Mouse (Mus musculus) liver, embryonic 14.5 days (tissue): ENCODE results near the gene Gorasp2. TPM values are rescaled to one million over a fixed set of nuclear protein-coding genes. Genes with fewer than 3 reads are reported as not detected.
A peak's percentile ranks its signal among the peaks of the same experiment; 100 is the strongest.

ENCODE experiments used
- ATAC-seq: fragments of 200-750 bp; cut with Nextera tagmentation; 2 replicates; pipeline ENCODE4 v1.8.0; 2017; ENCODE audit warnings: moderate number of reproducible peaks, mild to moderate bottlenecking, moderate library complexity; ENCODE audit not compliant: insufficient read depth
- DNase-seq, 3 experiments: peaks; one replicate each; pipeline ENCODE4 v3.0.0-alpha.2; 2012 to 2013; ENCODE audit warnings: low read depth in 3 of 3, low spot score in 3 of 3
- H3K27ac ChIP-seq: fragments of 300-500 bp; sonication (generic); 2 replicates; pipeline ENCODE4 v1.5.1; 2014; ENCODE audit warnings: moderate library complexity, mild to moderate bottlenecking, control low read depth, inconsistent platforms
- H3K27me3 ChIP-seq: fragments of 300-500 bp; sonication (generic); 2 replicates; pipeline ENCODE4 v1.6.1; 2014; ENCODE audit warnings: mild to moderate bottlenecking, low read length, moderate library complexity; ENCODE audit not compliant: control insufficient read depth, insufficient read depth
- H3K36me3 ChIP-seq: fragments of 300-500 bp; sonication (generic); replicated peaks from 2 replicates; pipeline ENCODE4 v1.6.1; 2014; ENCODE audit warnings: low read depth; ENCODE audit not compliant: control insufficient read depth, insufficient read depth
- H3K4me1 ChIP-seq, 2 experiments: fragments of 200-500 bp in 1 of 2; fragments of 300-500 bp in 1 of 2; sonication (generic) in 1 of 2; replicated peaks; 2 replicates each; pipeline ENCODE4 v1.6.1; 2012 to 2014; ENCODE audit warnings: antibody characterized with exemption in 1 of 2, inconsistent platforms in 1 of 2, low read length in 1 of 2; ENCODE audit not compliant: control insufficient read depth in 2 of 2, insufficient read depth in 2 of 2
- H3K4me2 ChIP-seq: fragments of 300-500 bp; sonication (generic); 2 replicates; pipeline ENCODE4 v1.6.1; 2014; ENCODE audit warnings: low read depth, mild to moderate bottlenecking, control low read depth, moderate library complexity
- H3K4me3 ChIP-seq, 2 experiments: fragments of 200-500 bp in 1 of 2; fragments of 300-500 bp in 1 of 2; sonication (generic) in 1 of 2; 2 replicates each; pipeline ENCODE4 v1.5.1; 2012 to 2014; ENCODE audit warnings: low read depth in 2 of 2, low read length in 2 of 2, mild to moderate bottlenecking in 2 of 2, control low read depth in 1 of 2, inconsistent platforms in 1 of 2, moderate library complexity in 1 of 2; ENCODE audit not compliant: insufficient read depth in 1 of 2
- H3K9ac ChIP-seq: fragments of 300-500 bp; sonication (generic); replicated peaks from 2 replicates; pipeline ENCODE4 v1.6.1; 2014; ENCODE audit warnings: mild to moderate bottlenecking, control low read depth, moderate library complexity
- H3K9me3 ChIP-seq: fragments of 300-500 bp; sonication (generic); 2 replicates; pipeline ENCODE4 v1.6.1; 2016; ENCODE audit warnings: low read length, mixed read lengths; ENCODE audit not compliant: control insufficient read depth
- CTCF ChIP-seq: IDR thresholded peaks from 2 replicates; pipeline ENCODE4 v1.5.1; 2016; ENCODE audit warnings: antibody characterized with exemption, low read depth, control low read depth
- EP300 ChIP-seq: IDR thresholded peaks from 2 replicates; pipeline ENCODE4 v1.6.1; 2016; ENCODE audit warnings: antibody characterized with exemption, low read depth
- WGBS: fragments of 180-500 bp; shearing (Covaris S2); extraction: QIAGEN DNeasy Blood & Tissue Kit; methylation state at CpG from one replicate; pipeline ENCODE4 v1.1.7; 2014; ENCODE audit not compliant: insufficient replicate concordance; 5-methylcytosine and 5-hydroxymethylcytosine counted together
- polyA plus RNA-seq, 2 experiments: library from polyadenylated mRNA; depleted of rRNA in 1 of 2; stranded (reverse) in 1 of 2; unstranded in 1 of 2; fragments of >200 nt; fragmentation: Nextera tagmentation in 1 of 2; extraction: Ambion mirVana in 1 of 2; gene quantifications; 2 replicates each; pipeline versions ENCODE4 v1.2.1 to v1.2.3; 2012 to 2014

Gorasp2 gene
- polyA plus RNA-seq, 2 experiments = 24.5 to 50.5 TPM

DNA sequence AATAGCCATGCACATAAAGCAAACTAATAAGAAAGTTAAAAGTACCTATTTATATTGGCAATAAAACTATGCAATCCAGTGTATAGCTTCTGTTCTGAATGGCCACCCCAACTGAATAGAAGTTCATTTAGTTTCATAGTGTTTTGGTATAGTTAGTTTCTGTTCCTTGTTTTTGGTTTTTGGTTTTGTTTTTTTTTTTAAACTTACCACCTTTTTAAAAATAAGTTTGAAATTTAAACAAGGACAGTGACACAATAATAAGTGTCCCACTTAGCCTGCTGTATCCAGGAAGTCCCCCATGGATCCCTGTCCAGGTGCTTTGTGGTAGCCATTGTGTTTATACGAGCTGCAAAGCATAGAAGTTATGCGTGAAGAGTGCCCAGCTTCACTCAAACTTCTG lies 7.9 kb downstream of the Gorasp2 start:
- no peak for TF ChIP-seq EP300
- 75% methylated on average over 2 of the region's 2 CpGs for WGBS
- ATAC-seq (no peak), DNase-seq (no peak)
- no peaks in the 10 kb centered on the region for H3K36me3 ChIP-seq
- H3K4me1 ChIP-seq = peaks cover 2 to 3% of the 10 kb centered on the region in 2 experiments; a peak in 3 of 4 replicates
- H3K27ac ChIP-seq = no peak overlapping the region
- H3K27me3 ChIP-seq = no peaks in the 10 kb centered on the region
- no peak overlapping the region for H3K4me3 ChIP-seq
- H3K9me3 ChIP-seq = no peaks in the 10 kb centered on the region
- H3K4me2 ChIP-seq = no peak overlapping the region
- no peak overlapping the region for H3K9ac ChIP-seq

DNA sequence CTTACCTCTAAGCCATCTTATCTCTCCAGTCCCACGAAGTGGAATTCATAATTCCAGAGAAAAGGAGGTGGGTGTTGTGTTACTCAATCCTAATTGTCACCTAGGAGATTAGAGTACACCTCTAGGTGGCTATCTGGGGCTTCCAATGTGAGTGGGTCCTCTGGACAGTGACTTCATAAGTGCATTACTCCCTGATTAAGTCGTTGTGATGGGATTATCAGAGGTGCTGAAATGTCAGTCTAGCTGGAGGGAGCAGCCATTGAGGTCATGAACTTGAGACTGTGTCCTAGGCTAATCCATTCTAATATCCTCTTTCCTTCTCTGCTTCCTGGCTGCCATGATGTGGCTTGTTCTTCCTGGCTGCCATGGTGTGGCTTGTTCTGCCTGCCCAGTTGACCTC lies 8.5 kb downstream of the Gorasp2 start:
- H3K9me3 ChIP-seq = no peaks in the 10 kb centered on the region
- no peak for ATAC-seq
- no peak for DNase-seq
- H3K27me3 ChIP-seq = no peaks in the 10 kb centered on the region
- no peak overlapping the region for H3K9ac ChIP-seq
- peaks cover 2 to 3% of the 10 kb centered on the region in 2 experiments; a peak in 3 of 4 replicates for H3K4me1 ChIP-seq
- H3K4me3 ChIP-seq = no peak overlapping the region
- no peaks in the 10 kb centered on the region for H3K36me3 ChIP-seq
- no peak overlapping the region for H3K4me2 ChIP-seq
- no peak overlapping the region for H3K27ac ChIP-seq
- TF ChIP-seq CTCF = no peak
- no peak for TF ChIP-seq EP300
- 36% methylated on average over 2 of the region's 2 CpGs for WGBS

DNA sequence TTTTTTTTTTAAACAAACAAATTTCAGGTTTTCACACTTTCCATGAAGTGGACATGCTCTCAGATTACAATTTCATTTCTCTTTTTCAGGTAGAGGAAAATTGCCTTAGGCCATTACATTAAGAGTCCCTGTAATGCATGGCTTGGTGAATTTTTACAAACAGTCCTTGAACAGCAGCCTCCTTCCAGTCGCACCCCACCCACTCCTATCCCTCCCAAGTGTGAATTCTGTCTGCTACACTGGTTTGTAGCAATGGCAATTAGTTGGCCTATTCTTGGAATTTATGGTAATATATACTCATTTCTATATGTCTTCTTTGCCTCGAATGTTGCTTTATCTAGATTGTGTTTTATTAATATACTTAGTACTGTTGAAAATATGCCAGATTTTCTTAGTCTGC lies 11.1 kb downstream of the Gorasp2 start:
- Histone ChIP-seq H3K4me2 (no peak overlapping the region), H3K27me3 (no peaks in the 10 kb centered on the region), H3K27ac (no peak overlapping the region), H3K9ac (no peak overlapping the region), H3K4me1 (no peaks in the 10 kb centered on the region), H3K4me3 (no peak overlapping the region), H3K9me3 (no peaks in the 10 kb centered on the region), H3K36me3 (no peaks in the 10 kb centered on the region)
- WGBS = 57% methylated on average over 2 of the region's 2 CpGs
- ATAC-seq (no peak), DNase-seq (no peak)
- TF ChIP-seq CTCF (no peak), EP300 (no peak)

DNA sequence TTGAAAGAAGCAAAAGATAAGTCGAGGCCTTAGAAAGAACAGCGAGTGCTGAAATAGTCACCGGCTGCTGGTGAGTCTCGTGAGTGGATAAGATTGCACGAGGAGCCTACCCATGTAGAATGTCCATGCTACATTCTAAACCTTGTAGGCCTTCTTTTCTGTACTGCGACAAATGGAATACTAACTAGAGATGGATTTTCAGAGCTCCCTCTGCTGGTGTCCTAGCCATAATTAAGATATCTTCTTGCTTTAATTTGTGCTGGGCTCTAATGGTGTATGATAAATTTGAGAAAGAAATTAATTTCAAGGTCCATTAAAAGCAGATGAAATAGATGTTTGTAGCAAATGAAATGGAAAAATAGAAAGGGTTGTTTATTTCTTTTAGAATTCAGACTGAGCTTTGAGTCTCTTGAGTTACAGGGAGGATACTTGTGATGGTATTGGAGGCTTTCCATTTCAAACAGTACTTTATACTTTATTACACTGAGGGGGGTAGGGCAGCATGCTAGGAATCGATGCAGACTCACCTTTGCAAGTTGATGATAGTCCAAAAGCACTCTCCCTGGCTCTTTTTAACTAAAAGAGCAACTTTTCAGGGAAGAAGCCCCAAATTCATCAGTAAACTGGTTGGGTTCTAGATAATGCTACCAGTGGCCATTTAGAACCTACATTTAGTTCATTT lies 12.2 kb downstream of the Gorasp2 start:
- Histone ChIP-seq H3K27ac (no peak overlapping the region), H3K9me3 (no peaks in the 10 kb centered on the region), H3K9ac (no peak overlapping the region), H3K4me2 (no peak overlapping the region), H3K4me3 (no peak overlapping the region), H3K4me1 (no peaks in the 10 kb centered on the region), H3K27me3 (no peaks in the 10 kb centered on the region), H3K36me3 (peaks cover 3% of the 10 kb centered on the region)
- TF ChIP-seq CTCF = peak; percentile 26; the same call in 1 of the 2 replicates
- TF ChIP-seq EP300 = no peak
- WGBS = 65% methylated on average over 7 of the region's 7 CpGs
- ATAC-seq (no peak), DNase-seq (no peak)

DNA sequence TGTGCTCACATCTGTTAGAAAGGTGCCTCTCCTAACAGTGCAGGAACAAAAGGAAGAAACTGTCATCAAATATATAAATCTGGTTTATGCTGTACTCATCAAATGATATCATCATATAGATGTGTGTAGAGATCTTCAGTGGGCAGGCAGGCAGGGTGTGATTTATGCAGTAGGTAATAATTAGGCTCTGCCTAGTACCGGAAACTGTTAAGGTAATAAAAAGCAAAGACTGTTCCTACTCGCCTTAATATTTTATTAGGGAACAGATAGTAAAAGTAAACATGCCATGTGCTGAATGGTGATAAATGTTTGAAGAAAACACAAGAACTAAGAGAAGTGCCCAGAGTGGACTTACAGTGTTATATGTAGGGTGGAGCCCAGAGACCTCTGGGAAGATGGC lies 20.9 kb downstream of the Gorasp2 start:
- no peaks in the 10 kb centered on the region for H3K4me1 ChIP-seq
- H3K4me3 ChIP-seq = no peak overlapping the region
- H3K27ac ChIP-seq = no peak overlapping the region
- DNase-seq (no peak), ATAC-seq (no peak)
- no peak overlapping the region for H3K4me2 ChIP-seq
- H3K27me3 ChIP-seq = no peaks in the 10 kb centered on the region
- H3K9ac ChIP-seq = no peak overlapping the region
- TF ChIP-seq CTCF (no peak), EP300 (no peak)
- no peaks in the 10 kb centered on the region for H3K9me3 ChIP-seq
- WGBS = 64% methylated on average over 2 of the region's 2 CpGs
- H3K36me3 ChIP-seq = peaks cover 50% of the 10 kb centered on the region
